Comparison of ENCODE assay signal across 25 mouse cellular contexts in the genomic region with DNA sequence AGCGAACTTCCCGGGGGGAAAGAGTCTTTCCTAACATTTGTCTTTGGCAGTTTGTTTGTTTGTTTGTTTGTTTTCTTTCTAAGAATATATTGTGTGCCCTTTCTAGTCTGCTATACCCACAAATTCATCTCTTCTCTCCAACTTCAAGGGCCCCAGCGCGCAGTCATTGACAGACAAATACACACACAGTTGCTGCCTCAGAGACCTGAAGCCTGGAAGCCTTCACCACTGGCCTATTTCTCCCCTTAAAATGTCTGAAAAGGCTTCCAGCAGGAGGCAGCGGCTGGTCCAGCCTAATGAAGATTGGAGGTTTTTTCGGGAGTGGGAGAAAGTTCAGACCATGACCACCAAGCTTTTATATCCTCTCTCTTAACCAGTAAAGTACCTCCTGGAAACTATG.
DNase-seq lines count a peak whose midpoint lies in the region; ATAC-seq lines count a peak whose summit lies in the region.
"Had no signal": no experiment of that assay in that cellular context is flagged by ENCODE, and none has a peak within 500 bp of the region (broad histone marks: within the 10 kb centered on the region; RNA-seq: fewer than 3 reads in every experiment).

No protein-coding gene starts in this region.

- WGBS in heart, embryonic 10.5 days: 65% methylated on average over 6 of the region's 6 CpGs
- WGBS in heart, embryonic 11.5 days (ENCODE audit: insufficient replicate concordance): 62% methylated on average over 6 of the region's 6 CpGs
- WGBS in kidney, embryonic 16.5 days: 74% methylated on average over 6 of the region's 6 CpGs
- WGBS in limb, embryonic 10.5 days: 74% methylated on average over 6 of the region's 6 CpGs
- WGBS in liver, embryonic 16.5 days (ENCODE audit: insufficient replicate concordance): 61% methylated on average over 6 of the region's 6 CpGs

- no peak overlapping the region for H3K4me2 ChIP-seq in heart, embryonic 11.5 days
- no peak overlapping the region for H3K4me2 ChIP-seq in kidney, embryonic 16.5 days (replicated peaks; ENCODE audit: low read depth, low read length)
- H3K4me2 ChIP-seq in liver, embryonic 16.5 days (ENCODE audit: low read depth, low read length): peak overlapping the region; percentile 63; the same call in 1 of the 2 replicates
- H3K4me2 ChIP-seq: embryonic facial prominence, embryonic 15.5 days; hindbrain, embryonic 13.5 days; lung, embryonic 15.5 days; neural tube, embryonic 12.5 days had no signal

- H3K27me3 ChIP-seq in heart, embryonic 10.5 days (ENCODE audit: insufficient read depth, poor library complexity, severe bottlenecking): no peaks in the 10 kb centered on the region
- H3K27me3 ChIP-seq in heart, embryonic 11.5 days (ENCODE audit: control insufficient read depth, insufficient read depth, low read length): no peaks in the 10 kb centered on the region
- H3K27me3 ChIP-seq in kidney, embryonic 16.5 days (ENCODE audit: insufficient read depth, low read length): no peaks in the 10 kb centered on the region
- no peaks in the 10 kb centered on the region for H3K27me3 ChIP-seq in limb, embryonic 10.5 days (ENCODE audit: low read depth, poor library complexity, severe bottlenecking)
- no peaks in the 10 kb centered on the region for H3K27me3 ChIP-seq in liver, embryonic 16.5 days (ENCODE audit: control insufficient read depth, insufficient read depth, low read depth, low read length)
- H3K27me3 ChIP-seq: embryonic facial prominence, embryonic 15.5 days; hindbrain, embryonic 13.5 days; intestine, embryonic 15.5 days; lung, embryonic 15.5 days; neural tube, embryonic 12.5 days had no signal

- no peak overlapping the region for H3K9ac ChIP-seq in heart, embryonic 11.5 days (ENCODE audit: low read depth, low read length)
- no peak overlapping the region for H3K9ac ChIP-seq in kidney, embryonic 16.5 days (replicated peaks; ENCODE audit: low read length)
- H3K9ac ChIP-seq in liver, embryonic 16.5 days (ENCODE audit: low read depth, low read length): peak overlapping the region; percentile 45
- H3K9ac ChIP-seq: embryonic facial prominence, embryonic 15.5 days; hindbrain, embryonic 13.5 days; intestine, embryonic 15.5 days; lung, embryonic 15.5 days; neural tube, embryonic 12.5 days had no signal

- no peaks in the 10 kb centered on the region for H3K36me3 ChIP-seq in heart, embryonic 10.5 days
- no peaks in the 10 kb centered on the region for H3K36me3 ChIP-seq in heart, embryonic 11.5 days (ENCODE audit: control insufficient read depth, insufficient read depth, low read length)
- H3K36me3 ChIP-seq in kidney, embryonic 16.5 days (ENCODE audit: insufficient read depth, low read length): no peaks in the 10 kb centered on the region
- H3K36me3 ChIP-seq in limb, embryonic 10.5 days: no peaks in the 10 kb centered on the region
- H3K36me3 ChIP-seq in liver, embryonic 16.5 days (ENCODE audit: control insufficient read depth, insufficient read depth): no peaks in the 10 kb centered on the region
- H3K36me3 ChIP-seq: embryonic facial prominence, embryonic 15.5 days; G1E; hindbrain, embryonic 13.5 days; intestine, embryonic 15.5 days; lung, embryonic 15.5 days; neural tube, embryonic 12.5 days had no signal

- no peak for ATAC-seq in heart, embryonic 11.5 days (replicated peaks; ENCODE audit: insufficient number of reproducible peaks, low FRiP score, low TSS enrichment)
- ATAC-seq in kidney, embryonic 16.5 days (ENCODE audit: low FRiP score, low TSS enrichment): no peak
- no peak for ATAC-seq in liver, embryonic 16.5 days (ENCODE audit: low read depth)

- peaks cover 53% of the 10 kb centered on the region for H3K4me1 ChIP-seq in heart, embryonic 10.5 days
- peaks cover 37% of the 10 kb centered on the region for H3K4me1 ChIP-seq in heart, embryonic 11.5 days (ENCODE audit: control insufficient read depth, insufficient read depth, low read length)
- peaks cover 43% of the 10 kb centered on the region for H3K4me1 ChIP-seq in kidney, embryonic 16.5 days (ENCODE audit: insufficient read depth, low read length)
- peaks cover 79% of the 10 kb centered on the region for H3K4me1 ChIP-seq in limb, embryonic 10.5 days
- peaks cover 43% of the 10 kb centered on the region for H3K4me1 ChIP-seq in liver, embryonic 16.5 days (ENCODE audit: control insufficient read depth, low read depth, low read length)

- no peak overlapping the region for H3K4me3 ChIP-seq in heart, embryonic 10.5 days
- H3K4me3 ChIP-seq in heart, embryonic 11.5 days (ENCODE audit: low read depth, low read length): no peak overlapping the region
- H3K4me3 ChIP-seq in kidney, embryonic 16.5 days (ENCODE audit: low read length): no peak overlapping the region
- no peak overlapping the region for H3K4me3 ChIP-seq in limb, embryonic 10.5 days
- no peak overlapping the region for H3K4me3 ChIP-seq in liver, embryonic 16.5 days (ENCODE audit: low read depth, low read length)
- H3K4me3 ChIP-seq: embryonic facial prominence, embryonic 15.5 days; gastrocnemius, adult 2 months; hindbrain, embryonic 13.5 days; intestine, embryonic 15.5 days; left cerebral cortex, adult 2 months; lung, embryonic 15.5 days; neural tube, embryonic 12.5 days had no signal

- no peaks in the 10 kb centered on the region for H3K9me3 ChIP-seq in heart, embryonic 10.5 days
- H3K9me3 ChIP-seq in heart, embryonic 11.5 days (replicated peaks; ENCODE audit: control insufficient read depth, low read length): no peaks in the 10 kb centered on the region
- no peaks in the 10 kb centered on the region for H3K9me3 ChIP-seq in kidney, embryonic 16.5 days (ENCODE audit: low read length)
- H3K9me3 ChIP-seq in limb, embryonic 10.5 days (replicated peaks): no peaks in the 10 kb centered on the region
- no peaks in the 10 kb centered on the region for H3K9me3 ChIP-seq in liver, embryonic 16.5 days (replicated peaks; ENCODE audit: control insufficient read depth, low read length)
- H3K9me3 ChIP-seq: embryonic facial prominence, embryonic 15.5 days; G1E; hindbrain, embryonic 13.5 days; intestine, embryonic 15.5 days; lung, embryonic 15.5 days; neural tube, embryonic 12.5 days had no signal

- H3K27ac ChIP-seq in heart, embryonic 10.5 days: peak overlapping the region; percentile 81; the same call in 1 of the 2 replicates
- H3K27ac ChIP-seq in heart, embryonic 11.5 days (ENCODE audit: low read depth, low read length): no peak overlapping the region
- peak overlapping the region; percentile 67 for H3K27ac ChIP-seq in kidney, embryonic 16.5 days (ENCODE audit: low read length)
- H3K27ac ChIP-seq in limb, embryonic 10.5 days: peak overlapping the region; percentile 84
- H3K27ac ChIP-seq in liver, embryonic 16.5 days (ENCODE audit: low read length): peak overlapping the region; percentile 77
- H3K27ac ChIP-seq: embryonic facial prominence, embryonic 15.5 days; gastrocnemius, adult 2 months; left cerebral cortex, adult 2 months; lung, embryonic 15.5 days; neural tube, embryonic 12.5 days had no signal

- DNase-seq in heart, embryonic 10.5 days (ENCODE audit: low spot score): peak; percentile 63
- no peak for DNase-seq in kidney, adult 11 months
- no peak for DNase-seq in limb, embryonic 10.5 days (ENCODE audit: low spot score)
- DNase-seq in right cerebral cortex, postnatal 25 days: no peak
- DNase-seq: adrenal gland, postnatal 14 days; cerebellum, adult 11-12 months; cerebellum, postnatal 25 days; embryo, embryonic 11 days; gastrocnemius, adult 2 months; heart, postnatal 10 days; layer of hippocampus, adult 9-11 months; left cerebral cortex, postnatal 4 days; lung, postnatal 4 days; right cerebral cortex, adult 18-20 months; thymus, postnatal 36 days had no signal
